Mouse (Mus musculus): Measurements from ENCODE around the gene Xrcc3.

The Xrcc3 gene

DNA sequence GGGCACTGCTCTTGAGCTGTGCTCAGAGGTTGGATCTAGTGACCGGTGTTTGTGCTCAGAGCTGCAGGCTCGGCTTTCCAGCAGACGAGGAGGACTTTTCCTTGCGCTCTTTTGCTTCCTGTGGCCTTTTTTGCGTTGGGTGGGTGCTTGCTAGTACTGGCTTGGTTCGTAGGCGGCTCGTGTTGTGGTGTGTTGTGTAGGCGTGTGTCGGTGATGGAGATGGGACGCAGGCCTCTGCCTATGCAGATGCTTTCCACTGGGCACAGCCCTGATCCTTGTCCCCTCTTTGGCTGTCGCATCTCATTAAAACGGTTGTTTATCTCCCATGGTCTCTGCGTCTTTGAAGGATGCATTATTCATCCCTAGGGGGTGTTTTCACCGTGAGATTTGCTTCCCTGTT lies 38.8 kb downstream of the Xrcc3 start:
- DNase-seq (ENCODE audit: low spot score in 2 of 2) = no peak

GRCm38 (mm10) chr12:111774156-111774555 lies 39.5 kb downstream of the Xrcc3 start:
- DNase-seq (ENCODE audit: low spot score in 2 of 2) = no peak

DNA sequence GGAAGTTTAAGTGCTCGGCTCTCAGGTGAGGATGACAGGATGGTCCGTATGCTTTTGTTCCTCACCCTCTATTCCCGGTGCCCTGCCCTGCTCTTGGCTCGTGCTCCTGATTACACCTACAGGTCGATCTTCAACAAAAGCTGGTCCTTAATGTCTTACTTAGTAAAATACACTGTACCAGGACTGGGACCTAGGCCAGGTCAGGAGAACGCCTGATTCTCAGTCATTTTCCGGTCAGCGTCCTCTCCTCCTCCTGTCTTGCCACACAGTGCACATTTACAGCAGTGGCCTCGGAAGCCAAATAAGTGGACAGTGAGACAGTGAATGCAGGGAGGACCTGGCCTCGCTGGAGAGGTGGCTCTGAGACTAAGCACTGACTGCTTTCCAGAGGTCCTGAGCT lies 43.0 kb downstream of the Xrcc3 start:
- DNase-seq (ENCODE audit: low spot score in 2 of 2) = no peak

DNA sequence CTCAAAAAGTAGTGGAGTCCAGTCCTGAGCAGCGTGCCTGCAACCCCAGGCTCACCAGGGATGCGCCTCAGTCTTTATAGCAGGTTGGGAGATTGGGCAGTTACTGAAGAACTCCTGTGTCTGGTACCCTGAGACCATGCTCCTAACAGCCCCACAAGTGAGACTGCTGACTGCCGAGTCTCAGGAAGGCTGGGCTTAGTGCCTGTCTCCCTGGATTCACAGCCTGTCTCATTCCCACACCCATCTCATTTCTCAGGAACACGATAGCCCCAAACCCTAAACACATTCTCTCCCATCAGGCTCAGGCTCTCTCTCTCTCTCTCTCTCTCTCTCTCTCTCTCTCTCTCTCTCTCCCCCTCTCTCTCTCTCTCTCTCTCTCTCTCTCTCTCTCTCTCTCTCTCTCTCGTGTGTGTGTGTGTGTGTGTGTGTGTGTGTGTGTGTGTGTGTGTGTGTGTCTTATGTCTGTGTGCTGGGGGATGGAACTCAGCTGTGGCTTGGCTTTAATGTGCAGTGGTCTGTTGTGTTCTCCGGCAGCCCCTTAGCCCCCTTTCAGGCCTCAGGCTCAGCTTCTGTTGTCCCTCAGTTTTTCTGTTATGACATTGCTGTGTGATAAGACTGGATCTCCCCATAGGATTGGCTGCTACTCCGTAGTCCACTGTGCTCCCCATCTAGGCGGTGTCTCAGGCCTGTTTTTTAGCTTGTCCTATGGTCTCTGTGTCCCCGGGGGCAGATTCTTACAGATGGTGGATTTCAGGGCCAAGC lies 43.7 kb downstream of the Xrcc3 start:
- DNase-seq (ENCODE audit: low spot score in 2 of 2) = no peak

- DNase-seq (ENCODE audit: low spot score in 2 of 2) = no peak
These were observed 44.4 kb downstream of the Xrcc3 start for GRCm38 (mm10) chr12:111769306-111769705.

GRCm38 (mm10) chr12:111768322-111768928 lies 45.2 kb downstream of the Xrcc3 start:
- no peak for DNase-seq (ENCODE audit: low spot score in 2 of 2)

DNA sequence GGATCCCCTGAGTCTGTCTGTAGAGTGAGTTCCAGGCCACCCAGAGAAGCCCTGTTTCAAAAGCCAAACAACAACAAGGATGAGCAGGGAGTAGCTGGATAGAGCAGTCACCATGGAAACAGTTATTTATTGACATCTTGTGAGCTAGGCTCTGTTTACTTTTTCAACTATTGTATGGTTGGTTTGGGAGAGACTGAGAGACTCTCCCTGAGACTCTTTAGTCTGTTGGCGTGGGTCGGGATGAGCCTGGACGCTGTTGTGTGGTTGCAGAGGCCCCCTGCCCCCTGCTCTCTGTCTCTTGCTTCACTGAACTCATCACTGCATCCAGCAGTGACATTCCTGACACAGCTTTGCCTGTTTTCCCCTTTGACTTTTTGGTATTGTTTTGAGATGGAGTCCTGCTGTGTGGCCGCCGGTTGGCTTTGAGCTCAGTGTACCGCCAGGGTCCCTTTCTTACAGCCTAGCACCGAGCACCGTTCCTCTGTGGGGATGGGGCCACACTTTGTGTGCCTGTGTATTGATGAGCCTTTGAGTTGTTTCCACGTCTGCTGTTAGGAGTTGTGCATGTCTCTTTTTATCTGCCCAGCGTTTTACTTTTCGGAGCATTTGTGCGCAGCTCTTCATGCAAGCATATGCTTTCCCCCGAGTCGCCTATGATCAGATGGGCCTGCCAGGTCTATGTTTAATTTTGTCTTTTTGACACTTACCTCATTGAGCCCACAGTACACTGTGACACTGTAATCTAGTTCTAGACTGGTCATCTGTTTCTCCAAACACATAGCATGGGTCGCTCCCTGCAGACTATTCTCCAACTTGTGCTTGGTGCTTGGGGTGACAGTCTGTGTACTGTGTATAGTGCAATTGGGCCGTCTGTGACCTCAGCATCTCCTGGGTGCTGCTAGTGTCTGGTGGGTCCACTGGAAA lies 47.1 kb downstream of the Xrcc3 start:
- no peak for DNase-seq (ENCODE audit: low spot score in 2 of 2)

GRCm38 (mm10) chr12:111762620-111763280 lies 50.9 kb downstream of the Xrcc3 start:
- DNase-seq (ENCODE audit: low spot score in 2 of 2) = peak; percentile 27 to 55

DNA sequence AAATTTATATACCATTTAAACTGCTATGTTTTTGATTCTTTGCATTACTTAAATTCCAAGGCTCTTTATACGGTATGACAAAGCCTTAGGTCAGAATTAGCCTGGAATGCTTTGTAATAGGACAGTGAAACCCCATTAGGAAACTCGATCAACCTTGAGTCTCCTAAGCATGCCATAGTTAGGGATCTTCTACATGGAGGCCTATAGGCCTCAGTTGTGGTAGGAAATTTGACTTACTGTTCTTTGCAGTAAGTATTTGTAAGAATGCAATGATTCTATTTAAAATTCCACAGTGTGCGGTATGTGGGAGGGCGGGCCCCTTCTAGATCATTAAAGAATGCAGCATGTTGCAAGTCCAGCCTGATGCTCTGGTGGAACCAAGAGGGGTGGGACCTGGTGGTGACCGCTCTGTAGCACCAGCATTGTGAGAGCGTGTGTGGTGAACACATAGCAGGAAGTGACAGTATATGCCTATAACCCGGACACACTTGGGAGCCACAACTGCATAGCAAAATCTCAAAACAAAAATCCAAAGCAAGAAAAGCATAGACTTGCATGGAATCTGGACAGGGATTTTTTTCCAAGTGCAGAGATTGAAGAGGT lies 53.3 kb downstream of the Xrcc3 start:
- DNase-seq (ENCODE audit: low spot score in 2 of 2) = no peak

DNA sequence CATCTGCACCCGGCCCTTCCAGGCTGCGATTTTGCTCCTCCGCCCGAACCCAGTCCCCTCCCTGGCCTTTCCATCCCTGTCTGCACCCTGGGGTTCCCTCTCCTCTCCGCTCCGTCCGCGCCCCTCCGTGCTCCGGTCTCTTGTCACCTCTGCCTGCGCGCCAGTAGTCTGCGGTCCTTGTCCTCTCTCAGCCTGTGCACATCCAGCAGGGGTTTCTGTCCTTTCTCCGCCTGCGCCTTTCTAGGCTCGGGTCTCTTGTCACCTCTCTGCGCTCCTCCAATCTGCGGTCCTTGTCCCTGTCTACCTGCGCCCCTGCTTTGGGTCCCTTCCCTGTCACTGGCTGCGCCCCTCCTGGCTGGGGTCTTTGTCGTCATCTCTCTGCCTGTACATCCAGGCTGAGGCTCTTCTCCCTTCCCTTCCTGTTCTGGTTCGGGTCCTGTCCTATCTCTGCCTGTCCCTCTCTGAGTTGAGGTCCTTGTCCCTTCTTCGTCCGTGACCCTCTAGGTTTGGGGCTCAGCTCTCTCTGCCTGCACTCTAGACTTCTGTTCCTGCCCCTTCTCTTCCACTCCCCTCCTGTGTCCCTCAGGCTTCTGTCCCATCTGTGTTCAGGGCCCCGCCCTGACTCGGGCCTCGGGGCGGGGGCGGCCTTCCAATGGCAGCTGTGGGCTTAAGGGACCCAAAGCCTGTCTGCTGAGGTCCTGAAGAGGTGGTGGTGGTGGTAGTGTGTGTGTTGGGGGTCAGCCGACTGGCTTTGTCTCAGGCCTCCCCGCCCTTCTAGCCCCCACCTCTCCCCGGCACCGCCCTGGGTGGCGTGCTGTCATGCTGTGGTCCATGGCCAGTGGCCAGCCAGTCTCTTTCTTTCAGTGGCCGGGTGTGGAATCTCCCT lies 54.3 kb downstream of the Xrcc3 start:
- DNase-seq (ENCODE audit: low spot score in 2 of 2) = peak in 1 of 2 experiments; percentile 38

- peak; percentile 52 to 73 for DNase-seq (ENCODE audit: low spot score in 2 of 2)
These were observed 55.1 kb downstream of the Xrcc3 start, which contains the start of gene Klc1 for GRCm38 (mm10) chr12:111758381-111759175. Gene Klc1 (plus strand): TSS chr12:111758849.

DNA sequence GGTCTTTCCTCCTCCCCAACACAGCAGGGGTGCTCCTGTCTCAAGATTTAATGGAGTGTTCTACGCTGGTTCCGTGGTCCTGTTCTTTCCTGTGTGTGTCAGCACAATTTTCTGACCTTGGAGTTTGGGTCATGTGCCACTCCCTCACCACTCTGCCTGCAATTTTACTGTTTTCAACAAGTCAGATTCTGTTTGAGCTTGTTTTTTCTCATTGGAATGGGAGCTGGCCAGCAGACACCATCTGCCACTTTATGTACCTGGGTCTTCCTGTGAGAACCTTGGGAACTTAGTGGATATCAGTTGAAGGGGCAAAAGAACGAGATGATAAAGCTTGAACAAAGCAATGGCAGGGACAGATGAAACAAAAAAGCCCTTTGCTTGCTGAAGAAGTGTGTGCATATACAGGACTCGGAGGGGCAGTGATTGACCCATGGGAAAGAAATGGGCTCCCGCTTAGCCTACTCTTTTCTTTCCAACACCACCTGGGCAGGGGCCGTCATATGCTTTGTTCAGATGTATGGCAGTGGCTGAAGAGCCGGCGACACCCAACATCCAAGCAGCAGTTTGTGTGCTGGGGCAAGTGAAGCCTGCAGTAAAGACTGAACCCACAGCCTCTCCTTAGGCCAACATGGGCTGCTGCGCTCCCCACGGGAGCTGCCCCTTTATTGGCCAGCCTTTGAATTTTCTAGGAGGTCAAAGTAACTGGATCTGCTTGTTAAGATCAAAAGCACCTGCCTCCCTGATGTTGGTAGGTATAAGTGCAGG lies 55.9 kb downstream of the Xrcc3 start:
- DNase-seq (ENCODE audit: low spot score in 2 of 2) = no peak

GRCm38 (mm10) chr12:111756698-111757082 lies 57.0 kb downstream of the Xrcc3 start:
- DNase-seq (ENCODE audit: low spot score in 2 of 2) = no peak

- no peak for DNase-seq (ENCODE audit: low spot score in 2 of 2)
These were observed 57.5 kb downstream of the Xrcc3 start for GRCm38 (mm10) chr12:111756082-111756697.

DNA sequence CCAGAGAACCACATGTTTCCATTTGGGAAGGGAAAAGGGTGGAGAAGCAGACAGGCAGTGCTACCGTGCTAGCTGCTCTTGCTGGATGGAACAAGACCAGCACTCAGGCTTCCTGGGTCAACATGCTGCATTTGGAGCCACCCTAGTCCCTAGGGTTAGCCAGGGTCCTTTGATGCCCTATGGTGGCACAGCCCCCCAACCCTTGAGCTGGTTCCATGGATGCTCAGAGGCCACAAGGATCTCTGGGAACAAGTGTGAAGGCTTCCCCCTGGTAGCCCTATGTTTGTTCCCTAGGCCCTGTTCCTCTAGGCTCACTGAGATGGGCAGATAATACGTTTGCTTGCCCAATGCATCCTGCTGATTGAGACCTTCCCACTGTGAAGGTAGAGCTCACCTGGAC lies 58.4 kb downstream of the Xrcc3 start:
- DNase-seq (ENCODE audit: low spot score in 2 of 2) = no peak

- DNase-seq (ENCODE audit: low spot score in 2 of 2) = no peak
These were observed 59.0 kb downstream of the Xrcc3 start for GRCm38 (mm10) chr12:111754710-111755109.

- no peak for DNase-seq (ENCODE audit: low spot score in 2 of 2)
These were observed 60.3 kb downstream of the Xrcc3 start for GRCm38 (mm10) chr12:111753347-111753746.

All from left cerebral cortex, adult 9 months (tissue).